Mouse (Mus musculus): ENCODE measurements at regions not wholly inside any gene's neighbourhood (a gene's known extent, or its start where the extent isn't known, plus 50 kb on each side); places are given as distances from the start of the nearest gene placed in this dataset.
A peak's percentile ranks its signal among the peaks of the same experiment; 100 is the strongest.

DNA sequence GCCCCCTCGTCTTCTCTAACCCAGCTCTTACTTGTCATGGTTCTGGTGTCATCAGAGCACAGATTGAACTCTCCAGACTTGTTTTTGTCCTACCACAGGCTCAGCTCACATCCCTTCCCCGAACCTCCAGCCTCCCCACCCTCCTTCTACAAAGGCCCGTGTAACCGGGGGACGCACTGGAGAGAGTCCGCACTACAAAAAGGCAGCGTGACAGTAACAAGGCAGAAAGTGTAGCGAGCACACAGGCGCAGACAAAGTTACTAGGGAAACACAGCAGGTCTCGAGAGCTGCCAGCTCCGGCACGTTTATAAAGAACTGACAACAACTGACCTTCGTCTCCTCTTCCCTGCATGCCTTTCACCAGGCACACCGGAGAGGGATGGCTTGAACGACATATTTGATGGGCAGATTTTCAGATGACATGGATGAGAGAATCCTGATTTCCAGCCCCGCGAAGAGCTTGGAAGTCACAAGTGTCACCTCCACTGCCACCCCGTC lies 260.2 kb upstream of the Zfp64 start:
- H3K79me2 ChIP-seq (replicated peaks; ENCODE audit: control insufficient read depth, insufficient read depth, low read length) = no peaks in the 10 kb centered on the region
- H3K4me1 ChIP-seq (ENCODE audit: control insufficient read depth, insufficient read depth, low read length) = peaks cover 3% of the 10 kb centered on the region
- TF ChIP-seq CTCF (IDR thresholded peaks at IDR 0.05) (no peak), POLR2A (IDR thresholded peaks at IDR 0.05; ENCODE audit: insufficient read depth, low read depth, low read length) (no peak), EP300 (IDR thresholded peaks at IDR 0.05; ENCODE audit: insufficient read depth, low read depth, low read length) (no peak)
- 92% methylated on average over 18 of the region's 18 CpGs for WGBS
- H3K36me3 ChIP-seq (ENCODE audit: control insufficient read depth, insufficient read depth, low read length) = no peaks in the 10 kb centered on the region
- H3K9ac ChIP-seq (ENCODE audit: low read depth, low read length) = no peak overlapping the region
- no peak overlapping the region for H3K4me3 ChIP-seq
- H3K27ac ChIP-seq = no peak overlapping the region
- intact Hi-C loops (cut with DNase I) = no loop called here
- no peaks in the 10 kb centered on the region for H3K27me3 ChIP-seq (ENCODE audit: control insufficient read depth, insufficient read depth, low read length)
- DNase-seq = no peak

DNA sequence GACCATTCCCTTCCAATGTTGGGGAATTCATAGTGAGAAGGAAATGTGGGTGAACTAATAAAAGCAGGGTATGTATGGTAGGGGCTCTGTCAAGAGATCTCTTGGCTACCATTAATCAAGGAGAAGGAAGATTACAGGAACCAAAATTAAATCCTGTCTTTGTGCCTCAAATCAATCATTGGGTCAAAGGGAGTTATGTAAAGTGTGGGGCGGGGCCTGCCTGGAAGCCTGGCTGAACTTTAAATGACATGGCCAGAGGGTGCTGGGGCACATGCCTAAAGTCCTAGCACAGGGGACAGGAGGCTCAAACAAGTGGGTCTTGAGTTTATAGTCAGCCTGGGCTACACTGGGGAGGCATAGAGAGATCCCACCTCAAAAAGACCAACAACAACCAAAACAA lies 259.0 kb upstream of the Zfp64 start:
- Histone ChIP-seq H3K27ac (no peak overlapping the region), H3K4me3 (no peak overlapping the region), H3K9ac (ENCODE audit: low read depth, low read length) (no peak overlapping the region), H3K4me1 (ENCODE audit: control insufficient read depth, insufficient read depth, low read length) (peaks cover 3% of the 10 kb centered on the region), H3K27me3 (ENCODE audit: control insufficient read depth, insufficient read depth, low read length) (no peaks in the 10 kb centered on the region), H3K79me2 (replicated peaks; ENCODE audit: control insufficient read depth, insufficient read depth, low read length) (no peaks in the 10 kb centered on the region), H3K36me3 (ENCODE audit: control insufficient read depth, insufficient read depth, low read length) (no peaks in the 10 kb centered on the region)
- 97% methylated on average over 1 of the region's 1 CpGs for WGBS
- TF ChIP-seq CTCF (IDR thresholded peaks at IDR 0.05) = no peak
- no peak for TF ChIP-seq POLR2A (IDR thresholded peaks at IDR 0.05; ENCODE audit: insufficient read depth, low read depth, low read length)
- no peak for TF ChIP-seq EP300 (IDR thresholded peaks at IDR 0.05; ENCODE audit: insufficient read depth, low read depth, low read length)
- intact Hi-C loops (cut with DNase I) = no loop called here
- DNase-seq = no peak

DNA sequence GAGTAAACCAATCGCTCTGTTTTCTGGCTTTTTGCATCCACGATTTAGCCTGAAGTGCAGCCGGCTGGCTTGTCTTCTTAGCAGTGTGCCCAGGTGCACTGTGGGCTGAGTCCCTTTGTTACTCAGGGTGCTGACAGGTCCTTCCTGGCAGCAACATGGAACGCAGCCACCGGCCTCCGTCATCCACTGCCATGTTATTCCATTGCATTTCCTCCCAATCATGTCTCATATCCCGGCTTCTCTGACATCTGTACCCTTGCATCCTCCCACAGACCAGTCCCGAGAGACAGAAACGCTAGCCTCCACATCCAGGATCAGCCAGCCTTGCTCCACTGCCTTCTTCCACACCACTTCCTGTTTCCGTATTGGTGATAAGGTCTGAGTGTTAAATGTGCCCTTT lies 257.9 kb upstream of the Zfp64 start:
- Histone ChIP-seq H3K79me2 (replicated peaks; ENCODE audit: control insufficient read depth, insufficient read depth, low read length) (no peaks in the 10 kb centered on the region), H3K27ac (no peak overlapping the region), H3K36me3 (ENCODE audit: control insufficient read depth, insufficient read depth, low read length) (no peaks in the 10 kb centered on the region), H3K9ac (ENCODE audit: low read depth, low read length) (no peak overlapping the region), H3K27me3 (ENCODE audit: control insufficient read depth, insufficient read depth, low read length) (no peaks in the 10 kb centered on the region), H3K4me3 (no peak overlapping the region), H3K4me1 (ENCODE audit: control insufficient read depth, insufficient read depth, low read length) (peaks cover 3% of the 10 kb centered on the region)
- no peak for TF ChIP-seq POLR2A (IDR thresholded peaks at IDR 0.05; ENCODE audit: insufficient read depth, low read depth, low read length)
- TF ChIP-seq CTCF (IDR thresholded peaks at IDR 0.05) = no peak
- TF ChIP-seq EP300 (IDR thresholded peaks at IDR 0.05; ENCODE audit: insufficient read depth, low read depth, low read length) = no peak
- WGBS = 13% methylated on average over 10 of the region's 10 CpGs
- peak; percentile 15 to 19 for DNase-seq
- intact Hi-C loops (cut with DNase I) = no loop called here

DNA sequence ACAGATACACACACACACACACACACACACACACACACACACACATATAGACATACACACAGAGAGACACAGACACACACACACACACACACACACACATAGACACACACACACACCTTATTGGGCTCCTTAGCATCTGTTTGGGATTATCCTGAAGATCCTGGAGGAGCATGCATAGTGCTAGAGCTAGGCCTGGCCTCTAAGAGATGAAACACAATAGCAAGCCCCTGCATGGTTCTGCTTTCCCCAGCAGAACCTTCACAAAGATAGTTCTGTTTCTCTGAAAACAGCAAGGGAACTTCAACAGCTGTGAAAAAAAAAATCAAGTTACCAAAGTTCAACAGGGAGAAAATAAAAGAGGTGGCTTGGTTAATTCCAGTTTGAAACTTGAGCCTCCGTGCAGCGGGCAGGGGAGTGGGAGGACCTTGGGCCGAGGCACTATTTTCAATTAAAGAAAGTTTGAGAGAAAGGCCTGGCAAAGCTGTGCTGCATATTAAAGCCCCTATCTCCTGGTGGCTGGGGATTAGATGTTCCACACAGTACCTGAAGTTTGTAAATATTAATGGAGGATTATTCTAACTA lies 257.4 kb upstream of the Zfp64 start:
- Histone ChIP-seq H3K27me3 (ENCODE audit: control insufficient read depth, insufficient read depth, low read length) (no peaks in the 10 kb centered on the region), H3K4me3 (no peak overlapping the region), H3K4me1 (ENCODE audit: control insufficient read depth, insufficient read depth, low read length) (peaks cover 3% of the 10 kb centered on the region), H3K79me2 (replicated peaks; ENCODE audit: control insufficient read depth, insufficient read depth, low read length) (no peaks in the 10 kb centered on the region), H3K36me3 (ENCODE audit: control insufficient read depth, insufficient read depth, low read length) (no peaks in the 10 kb centered on the region), H3K27ac (no peak overlapping the region), H3K9ac (ENCODE audit: low read depth, low read length) (no peak overlapping the region)
- intact Hi-C loops (cut with DNase I) = no loop called here
- WGBS = 49% methylated on average over 3 of the region's 3 CpGs
- no peak for TF ChIP-seq EP300 (IDR thresholded peaks at IDR 0.05; ENCODE audit: insufficient read depth, low read depth, low read length)
- TF ChIP-seq CTCF (IDR thresholded peaks at IDR 0.05) = no peak
- no peak for TF ChIP-seq POLR2A (IDR thresholded peaks at IDR 0.05; ENCODE audit: insufficient read depth, low read depth, low read length)
- DNase-seq = no peak

DNA sequence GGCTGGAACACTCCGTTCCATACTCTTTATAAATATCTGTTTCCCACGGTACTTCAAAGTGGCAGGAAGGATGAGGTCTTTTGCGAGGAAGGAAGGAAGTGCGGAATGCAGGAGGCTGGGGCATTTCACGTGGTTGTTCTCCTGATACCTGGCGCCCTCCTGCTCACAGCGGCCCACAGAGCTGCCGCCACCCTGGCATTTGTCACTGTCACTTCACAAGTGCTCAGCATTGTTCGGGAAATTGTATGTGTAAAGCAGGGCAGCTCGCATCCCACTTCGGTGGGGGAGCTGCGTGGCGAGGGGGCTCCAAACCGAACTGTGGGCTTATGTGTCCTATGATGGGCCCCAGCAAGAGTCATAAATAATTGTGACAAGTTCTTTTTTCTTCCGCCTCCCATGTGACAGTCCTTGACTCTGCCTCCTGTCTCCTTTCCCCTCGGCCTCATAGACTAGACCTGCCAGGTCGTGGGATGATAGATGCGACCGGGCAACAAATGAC lies 248.9 kb upstream of the Zfp64 start:
- TF ChIP-seq POLR2A (IDR thresholded peaks at IDR 0.05; ENCODE audit: insufficient read depth, low read depth, low read length) (no peak), EP300 (IDR thresholded peaks at IDR 0.05; ENCODE audit: insufficient read depth, low read depth, low read length) (no peak), CTCF (IDR thresholded peaks at IDR 0.05) (no peak)
- no peaks in the 10 kb centered on the region for H3K79me2 ChIP-seq (replicated peaks; ENCODE audit: control insufficient read depth, insufficient read depth, low read length)
- WGBS = 18% methylated on average over 19 of the region's 19 CpGs
- intact Hi-C loops (cut with DNase I) = no loop called here
- H3K36me3 ChIP-seq (ENCODE audit: control insufficient read depth, insufficient read depth, low read length) = no peaks in the 10 kb centered on the region
- H3K4me1 ChIP-seq (ENCODE audit: control insufficient read depth, insufficient read depth, low read length) = no peaks in the 10 kb centered on the region
- H3K27me3 ChIP-seq (ENCODE audit: control insufficient read depth, insufficient read depth, low read length) = no peaks in the 10 kb centered on the region
- H3K4me3 ChIP-seq = no peak overlapping the region
- peak; percentile 6 to 18 for DNase-seq
- H3K9ac ChIP-seq (ENCODE audit: low read depth, low read length) = no peak overlapping the region
- no peak overlapping the region for H3K27ac ChIP-seq

DNA sequence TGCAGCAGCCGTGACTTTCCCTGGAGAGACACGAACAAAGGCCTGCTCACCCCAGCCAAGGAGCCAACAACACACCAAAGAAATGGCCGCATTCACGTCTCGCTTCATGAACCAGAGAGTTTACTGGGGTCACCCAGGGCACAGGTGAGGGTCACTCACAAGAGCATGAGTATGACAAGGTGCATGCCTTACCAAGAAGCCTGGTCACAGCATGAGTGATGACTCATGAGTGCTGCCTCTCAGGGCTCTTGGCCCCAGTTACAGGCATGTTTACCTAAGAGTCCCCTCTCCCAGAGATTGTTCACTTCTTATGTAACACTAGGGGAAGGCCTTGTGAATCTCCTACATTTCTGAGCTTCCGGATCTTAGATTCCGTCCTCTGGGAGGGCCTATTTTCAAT lies 236.6 kb upstream of the Zfp64 start:
- no peak overlapping the region for H3K9ac ChIP-seq (ENCODE audit: low read depth, low read length)
- no peaks in the 10 kb centered on the region for H3K27me3 ChIP-seq (ENCODE audit: control insufficient read depth, insufficient read depth, low read length)
- TF ChIP-seq EP300 (IDR thresholded peaks at IDR 0.05; ENCODE audit: insufficient read depth, low read depth, low read length) (no peak), CTCF (IDR thresholded peaks at IDR 0.05) (no peak), POLR2A (IDR thresholded peaks at IDR 0.05; ENCODE audit: insufficient read depth, low read depth, low read length) (no peak)
- H3K27ac ChIP-seq = no peak overlapping the region
- no peaks in the 10 kb centered on the region for H3K4me1 ChIP-seq (ENCODE audit: control insufficient read depth, insufficient read depth, low read length)
- no peak overlapping the region for H3K4me3 ChIP-seq
- no peaks in the 10 kb centered on the region for H3K36me3 ChIP-seq (ENCODE audit: control insufficient read depth, insufficient read depth, low read length)
- no peaks in the 10 kb centered on the region for H3K79me2 ChIP-seq (replicated peaks; ENCODE audit: control insufficient read depth, insufficient read depth, low read length)
- WGBS = 87% methylated on average over 7 of the region's 7 CpGs
- DNase-seq = no peak
- intact Hi-C loops (cut with DNase I) = no loop called here

Data from heart, adult 2 months (tissue).